Mouse (Mus musculus) olfactory bulb, adult 2 months (tissue): ENCODE measurements around the gene Prrt4.

Experiments
- CTCF ChIP-seq: fragments of 200-500 bp; IDR thresholded peaks from 2 replicates; pipeline ENCODE4 v1.5.1; 2012; ENCODE audit warnings: low read depth, mild to moderate bottlenecking, low read length, moderate library complexity; ENCODE audit not compliant: insufficient read depth
- POLR2A ChIP-seq: fragments of 200-500 bp; IDR thresholded peaks from 2 replicates; pipeline ENCODE4 v1.6.1; 2012; ENCODE audit warnings: mild to moderate bottlenecking, low read depth, low read length, moderate library complexity; ENCODE audit not compliant: insufficient read depth

DNA sequence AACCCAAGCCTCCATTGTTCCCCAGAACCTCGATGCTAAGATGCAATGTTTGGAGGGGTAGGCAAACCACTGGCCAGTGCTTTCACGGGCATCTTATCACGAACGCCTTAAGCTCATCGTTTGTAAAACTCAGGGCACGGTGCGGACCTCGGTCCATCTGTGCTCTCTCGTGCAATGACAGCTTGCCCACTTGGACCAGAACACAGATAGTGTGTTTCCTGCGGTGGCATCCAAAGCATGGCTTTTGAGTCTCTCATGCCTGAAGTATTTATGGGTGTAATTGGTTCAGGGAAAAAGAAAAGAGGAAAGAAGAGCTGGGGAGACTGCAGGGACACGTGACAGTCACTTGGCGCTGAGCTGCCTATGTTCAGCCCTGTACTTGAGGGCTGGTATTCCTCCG is 59.4 kb downstream of the Prrt4 start:
- no peak for TF ChIP-seq CTCF
- no peak for TF ChIP-seq POLR2A
